Mouse (Mus musculus) Patski (cell line): ENCODE measurements around the gene Nisch. TPM values are rescaled to one million over a fixed set of nuclear protein-coding genes. Genes with fewer than 3 reads are reported as not detected.
A peak's percentile ranks its signal among the peaks of the same experiment; 100 is the strongest.

ENCODE experiments used
- ATAC-seq: fragments of 100-300 bp; one replicate; pipeline ENCODE4 v1.8.0; 2021
- CTCF ChIA-PET: fragments of 350-600 bp; sonication (Branson Sonifier 250); formaldehyde crosslinking; loops from one replicate; lab custom pipeline; 2022; ENCODE audit warnings: inconsistent platforms; lab: Charles Lee
- POLR2A ChIA-PET: fragments of 350-600 bp; sonication (Branson Sonifier 250); formaldehyde crosslinking; loops from one replicate; lab custom pipeline; 2022; ENCODE audit warnings: antibody characterized with exemption, inconsistent platforms; lab: Charles Lee
- DNase-seq: peaks from one replicate; pipeline ENCODE4 v3.0.0-alpha.2; 2011; ENCODE audit warnings: low read depth, low spot score
- H3K27me3 ChIP-seq: fragments of 371-371 bp; one replicate; pipeline ENCODE4 v1.5.1; 2021
- CTCF ChIP-seq: fragments of 100-300 bp; IDR thresholded peaks from one replicate; pipeline ENCODE4 v1.5.1; 2021
- in situ Hi-C: fragments of 300-500 bp; cut with MboI; formaldehyde crosslinking; loops from 3 replicates; pipeline ENCODE4 v1.11.1; 2018; ENCODE audit warnings: low pct_unique_long_range_greater_than_20kb, mixed read lengths
- polyA plus RNA-seq: library from polyadenylated mRNA; unstranded; gene quantifications from one replicate; pipeline ENCODE4 v1.2.3, GENCODE M21; 2021

The Nisch gene
- polyA plus RNA-seq, 1 experiment from 2014 or later: 564 TPM

GRCm38 (mm10) chr14:31133023-31133665 is 83.6 kb downstream of the Nisch start:
- in situ Hi-C loops: loop anchor here (5.0 kb wide), 1 partner anchor 54 kb away; no protein-coding TSS in a partner anchor
- no peak for ATAC-seq
- DNase-seq: no peak
- POLR2A ChIA-PET: interaction anchor here (1.2 kb wide), 1 partner anchor 64 kb away, joined by 5 read pairs; no protein-coding TSS in a partner anchor
- no peaks in the 10 kb centered on the region for H3K27me3 ChIP-seq
- no peak for TF ChIP-seq CTCF
- CTCF ChIA-PET: no interaction called here

GRCm38 (mm10) chr14:31132491-31132975 is 84.2 kb downstream of the Nisch start:
- ChIA-PET POLR2A (interaction anchor here (1.2 kb wide), 1 partner anchor 64 kb away, joined by 5 read pairs; no protein-coding TSS in a partner anchor), CTCF (no interaction called here)
- ATAC-seq (no peak), DNase-seq (no peak)
- no peaks in the 10 kb centered on the region for H3K27me3 ChIP-seq
- no peak for TF ChIP-seq CTCF
- in situ Hi-C loops: loop anchor here (5.0 kb wide), 1 partner anchor 55 kb away; no protein-coding TSS in a partner anchor

- DNase-seq: no peak
- no peak for TF ChIP-seq CTCF
- ATAC-seq: no peak
- POLR2A ChIA-PET: interaction anchor here (0.5 to 1.0 kb wide), 3 partner anchors 36 to 255 kb away, joined by 3 to 4 read pairs (median 3); partner anchors contain the start of gene Stab1
- in situ Hi-C loops: loop anchor here (5.0 kb wide), 1 partner anchor 55 kb away; no protein-coding TSS in a partner anchor
- CTCF ChIA-PET: interaction anchor here (1.0 to 1.3 kb wide), 3 partner anchors 13 to 79 kb away, joined by 3 read pairs; no protein-coding TSS in a partner anchor
- H3K27me3 ChIP-seq: no peaks in the 10 kb centered on the region
These were observed 84.7 kb downstream of the Nisch start for GRCm38 (mm10) chr14:31132031-31132430.

DNA sequence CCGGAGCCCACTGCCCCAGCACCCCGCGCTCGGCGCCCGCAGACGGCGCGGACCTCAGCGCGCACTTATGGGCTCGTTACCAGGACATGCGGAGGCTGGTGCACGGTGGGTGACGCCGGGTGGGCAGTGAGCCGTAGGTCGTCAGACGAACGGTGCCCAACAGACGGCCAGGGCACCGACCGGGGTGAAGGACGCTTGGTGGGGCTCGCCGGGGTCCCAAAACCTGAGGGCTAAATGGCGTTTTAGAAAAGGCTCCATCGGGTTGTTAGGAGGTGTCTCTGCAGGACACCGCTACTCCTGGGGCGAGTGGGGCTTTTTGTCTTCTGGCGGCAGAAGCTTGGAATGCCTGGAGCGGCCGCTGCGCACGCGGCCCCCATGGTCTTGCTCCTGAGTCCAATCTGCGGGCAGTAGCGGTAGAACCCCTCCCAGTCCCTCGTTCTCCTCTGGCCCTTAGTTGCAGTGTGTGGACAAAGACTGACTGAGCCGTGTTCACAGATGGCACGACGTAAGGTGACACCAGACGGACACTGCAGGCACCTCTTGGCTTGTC is 85.4 kb downstream of the Nisch start:
- no peak for ATAC-seq

DNA sequence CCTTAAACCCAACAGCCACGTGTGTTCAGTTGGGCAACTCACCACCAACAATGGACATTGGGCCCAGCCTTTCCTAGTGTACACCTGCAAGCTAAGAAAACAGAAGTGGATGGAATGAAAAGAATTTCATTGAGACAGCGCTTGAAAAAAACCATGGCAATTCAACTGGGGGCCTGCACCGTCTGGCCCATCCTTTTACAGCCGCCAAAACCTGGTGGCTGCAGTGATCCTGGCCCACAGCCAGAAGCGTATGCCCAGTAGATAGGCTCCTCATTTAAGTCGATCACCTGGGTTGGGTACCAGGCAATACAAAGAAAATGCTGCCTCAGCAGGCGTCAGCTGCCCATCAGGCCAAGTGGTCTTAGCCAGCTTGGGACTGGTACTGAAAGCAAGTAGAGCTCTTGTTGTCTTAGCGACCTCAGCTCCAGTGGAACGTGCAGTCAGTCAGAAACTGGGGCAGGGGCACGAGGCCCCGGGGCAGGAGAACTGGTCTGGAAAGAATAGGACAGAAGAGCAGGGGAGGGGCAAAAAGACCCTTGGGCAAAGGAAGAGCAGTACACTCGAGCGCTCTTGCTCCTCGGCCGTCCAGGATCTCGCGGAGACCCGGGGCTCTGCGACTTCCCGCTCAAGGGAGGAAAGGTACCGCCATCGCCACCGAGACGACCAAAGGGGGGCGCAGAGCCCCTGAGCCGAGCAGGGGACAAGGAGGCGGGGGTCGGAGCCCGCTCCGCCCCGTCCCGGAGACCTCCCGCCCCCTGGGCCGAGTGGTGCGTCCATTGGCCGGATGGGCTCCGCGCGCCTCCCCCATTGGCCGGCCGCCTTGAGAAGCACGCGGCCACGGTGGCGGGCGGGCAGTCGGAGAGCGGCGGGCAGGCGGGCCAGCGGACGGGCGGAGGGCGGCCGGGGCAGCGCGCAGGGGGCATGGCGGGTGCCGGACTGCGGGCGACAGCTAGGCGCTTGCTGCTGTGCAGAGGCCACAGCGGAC is 86.2 kb downstream of the Nisch start, which contains the start of gene Nt5dc2:
TSS of gene Nt5dc2 (plus strand) at position 818 of the 985 bp plus-strand sequence.
- ATAC-seq (peak; percentile 76), DNase-seq (no peak)
- no peak for TF ChIP-seq CTCF
- H3K27me3 ChIP-seq: no peaks in the 10 kb centered on the region
- in situ Hi-C loops: loop anchor here (5.0 kb wide), 1 partner anchor 57 kb away; no protein-coding TSS in a partner anchor
- ChIA-PET CTCF (interaction anchor here (1.3 to 2.2 kb wide), 2 partner anchors 15 to 59 kb away, joined by 3 to 7 read pairs; no protein-coding TSS in a partner anchor), POLR2A (interaction anchor here (0.9 to 1.0 kb wide), 3 partner anchors 36 to 40 kb away, joined by 3 read pairs; partner anchors contain the start of gene Stab1)

More for the DNA sequence above, 85.4 kb downstream of the Nisch start:
- TF ChIP-seq CTCF: no peak
- DNase-seq: no peak
- no peaks in the 10 kb centered on the region for H3K27me3 ChIP-seq
- POLR2A ChIA-PET: interaction anchor here (0.5 to 1.0 kb wide), 3 partner anchors 37 to 254 kb away, joined by 3 to 4 read pairs (median 3); partner anchors contain the start of gene Stab1
- in situ Hi-C loops: loop anchor here (5.0 kb wide), 1 partner anchor 56 kb away; no protein-coding TSS in a partner anchor
- CTCF ChIA-PET: interaction anchor here (1.0 to 1.3 kb wide), 3 partner anchors 14 to 79 kb away, joined by 3 read pairs; no protein-coding TSS in a partner anchor

DNA sequence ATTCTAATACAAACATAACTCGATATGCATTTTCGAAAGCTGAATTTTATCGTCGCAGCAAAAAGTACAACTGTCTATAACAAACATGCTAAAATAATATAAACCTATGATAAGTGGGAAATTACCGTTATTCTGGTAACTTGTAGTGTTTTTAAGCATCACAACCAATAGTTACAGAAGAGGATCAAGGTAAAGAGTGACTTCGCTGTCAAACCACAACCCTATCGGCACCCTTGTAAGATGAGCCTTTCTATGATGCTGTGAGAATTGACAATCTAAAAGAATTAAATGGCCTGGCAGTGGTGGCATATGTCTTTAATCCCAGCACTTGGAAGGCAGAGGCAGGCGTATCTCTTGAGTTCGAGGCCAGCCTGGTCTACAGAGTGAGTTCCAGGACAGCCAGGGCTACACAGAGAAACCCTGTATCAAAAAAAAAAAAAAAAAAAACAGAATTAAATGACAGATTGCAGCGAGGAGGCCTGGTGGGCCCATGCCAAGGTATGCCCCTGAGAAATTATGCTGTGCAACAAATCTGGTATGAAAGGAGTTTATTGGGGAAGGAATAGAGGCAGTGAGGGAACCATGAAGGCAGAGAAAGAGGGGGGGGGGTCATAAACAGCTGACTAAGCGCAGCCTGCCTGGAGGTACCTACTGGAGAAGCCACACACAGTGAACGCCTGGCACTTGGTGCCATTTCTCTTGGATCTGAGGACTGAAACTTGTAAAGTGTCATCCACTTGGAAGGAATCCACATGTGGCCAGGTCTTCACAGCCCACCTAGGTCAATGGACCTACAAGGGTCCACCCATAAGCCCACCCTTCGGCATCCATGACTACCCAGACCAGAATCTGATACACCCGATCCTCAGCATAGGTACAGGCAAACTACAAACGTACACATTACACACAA is 87.2 kb downstream of the Nisch start:
- in situ Hi-C loops: loop anchor here (5.0 kb wide), 1 partner anchor 58 kb away; no protein-coding TSS in a partner anchor
- no peak for TF ChIP-seq CTCF

DNA sequence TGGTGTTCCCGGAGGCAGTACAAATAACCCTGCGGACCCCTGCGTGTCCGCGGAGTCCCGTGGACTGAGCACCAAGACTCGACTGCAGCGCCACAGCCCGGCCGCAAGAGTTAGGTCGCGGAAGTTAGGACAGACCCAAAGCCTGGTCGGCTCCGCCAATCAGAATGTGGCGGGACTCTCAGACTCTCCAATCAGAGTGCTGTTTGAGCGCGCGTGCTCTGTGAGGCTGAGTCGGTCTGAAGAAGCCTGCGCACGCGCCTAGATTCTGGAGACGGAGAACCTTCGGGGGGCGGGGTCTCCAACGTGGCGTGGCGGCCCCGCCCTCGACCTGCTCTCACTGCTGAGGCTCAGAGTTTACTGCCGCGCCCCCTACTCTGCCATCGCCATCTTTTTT is 87.9 kb downstream of the Nisch start, which contains the start of gene Smim4:
TSS of gene Smim4 (minus strand) at position 131 of the 394 bp plus-strand sequence.
- DNase-seq (peak; percentile 86), ATAC-seq (peak; percentile 71)
- ChIA-PET POLR2A (interaction anchor here (0.9 to 1.3 kb wide), 4 partner anchors 9 to 126 kb away, joined by 3 to 5 read pairs (median 4); no protein-coding TSS in a partner anchor), CTCF (interaction anchor here (0.9 to 2.2 kb wide), 5 partner anchors 17 to 126 kb away, joined by 3 to 7 read pairs (median 3); no protein-coding TSS in a partner anchor)
- TF ChIP-seq CTCF: no peak
- in situ Hi-C loops: no loop called here
- no peaks in the 10 kb centered on the region for H3K27me3 ChIP-seq

More for the DNA sequence above, 87.2 kb downstream of the Nisch start:
- ChIA-PET POLR2A (interaction anchor here (0.9 to 1.3 kb wide), 4 partner anchors 10 to 127 kb away, joined by 3 to 4 read pairs (median 3); no protein-coding TSS in a partner anchor), CTCF (interaction anchor here (2.2 kb wide), 1 partner anchor 60 kb away, joined by 7 read pairs; no protein-coding TSS in a partner anchor)
- no peaks in the 10 kb centered on the region for H3K27me3 ChIP-seq
- DNase-seq (no peak), ATAC-seq (no peak)
